Mouse (Mus musculus): ENCODE measurements around the gene Ppp2r3d. TPM values are rescaled to one million over a fixed set of nuclear protein-coding genes. Genes with fewer than 3 reads are reported as not detected.
"Not testable (repeated sequence)": the region's sequence is repeated elsewhere in the genome, so short reads cannot be mapped to it uniquely, and the experiment has no call there.

The Ppp2r3d gene
- 5.4 and 5.9 TPM in 2 replicates for total RNA-seq (2015; ENCODE audit: low replicate concordance)
- total RNA-seq (2017; ENCODE audit: low replicate concordance): 9.6 TPM in 1 of 2 replicates, not detected in the other

DNA sequence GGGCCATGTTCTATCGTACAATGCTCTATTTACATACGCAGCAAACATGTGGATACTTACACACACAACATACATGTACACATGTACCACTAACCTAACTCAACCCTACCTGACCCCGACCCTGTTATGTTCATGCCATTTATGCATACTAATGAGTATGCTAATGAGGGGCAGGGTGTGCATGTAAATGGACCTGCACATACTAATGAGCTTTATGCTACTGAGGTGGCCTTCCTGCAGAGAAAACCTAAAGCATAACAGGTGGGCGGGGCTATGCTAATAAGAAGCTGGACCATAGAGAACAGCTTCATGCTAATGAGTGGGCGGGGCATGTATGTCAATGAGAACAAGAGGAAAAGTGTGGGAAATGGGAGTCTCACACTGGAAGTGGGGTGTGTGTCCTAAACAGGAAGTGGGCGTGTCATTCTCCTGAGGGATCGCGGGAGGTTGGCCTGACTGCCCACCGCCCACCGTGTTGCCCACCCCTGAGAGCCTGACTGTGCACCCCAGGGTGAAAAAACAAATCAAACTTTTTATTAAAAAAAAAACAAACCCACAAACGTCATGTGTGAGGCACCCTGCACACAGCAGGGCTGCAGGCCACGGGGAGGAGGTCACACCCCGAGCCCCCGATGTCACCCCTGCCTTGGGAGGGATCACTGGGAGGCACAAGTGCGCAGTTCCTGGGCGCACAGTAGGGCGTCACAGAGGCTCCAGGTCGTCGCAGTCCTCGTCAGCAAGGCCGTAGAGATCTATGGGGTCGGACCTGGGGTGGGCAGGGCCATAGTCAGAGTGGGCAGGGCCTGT lies at the start of gene Ppp2r3d:
Gene Ppp2r3d (minus strand): TSS at position 803 of the 807 bp plus-strand sequence.
- ATAC-seq (replicated peaks; ENCODE audit: low FRiP score, poor library complexity, severe bottlenecking): no peak

DNA sequence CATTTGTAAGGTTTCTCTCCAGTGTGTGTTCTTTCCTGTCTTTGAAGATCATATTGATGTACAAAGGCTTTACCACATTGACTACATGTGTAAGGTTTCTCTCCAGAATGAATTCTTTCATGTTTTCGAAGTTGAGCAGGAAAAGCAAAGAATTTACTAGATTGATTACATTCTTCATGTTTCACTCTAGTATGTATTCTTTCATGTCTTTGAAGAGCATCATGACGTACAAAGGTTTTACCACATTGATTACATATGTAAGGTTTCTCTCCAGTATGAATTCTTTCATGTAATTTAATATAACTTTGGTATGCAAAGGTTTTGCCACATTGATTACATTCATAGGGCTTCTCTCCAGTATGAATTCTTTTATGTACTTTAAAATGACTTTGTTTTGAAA lies 17.0 kb upstream of the Ppp2r3d start, which contains the start of gene Gm21836:
Gene Gm21836 (minus strand): TSS at position 101 of the 400 bp plus-strand sequence.
- ATAC-seq (replicated peaks; ENCODE audit: low FRiP score, poor library complexity, severe bottlenecking): not testable (repeated sequence)

GRCm38 (mm10) chr9:124480361-124480980 lies 3.8 kb upstream of the Ppp2r3d start:
- ATAC-seq (replicated peaks; ENCODE audit: low FRiP score, poor library complexity, severe bottlenecking): not testable (repeated sequence)

DNA sequence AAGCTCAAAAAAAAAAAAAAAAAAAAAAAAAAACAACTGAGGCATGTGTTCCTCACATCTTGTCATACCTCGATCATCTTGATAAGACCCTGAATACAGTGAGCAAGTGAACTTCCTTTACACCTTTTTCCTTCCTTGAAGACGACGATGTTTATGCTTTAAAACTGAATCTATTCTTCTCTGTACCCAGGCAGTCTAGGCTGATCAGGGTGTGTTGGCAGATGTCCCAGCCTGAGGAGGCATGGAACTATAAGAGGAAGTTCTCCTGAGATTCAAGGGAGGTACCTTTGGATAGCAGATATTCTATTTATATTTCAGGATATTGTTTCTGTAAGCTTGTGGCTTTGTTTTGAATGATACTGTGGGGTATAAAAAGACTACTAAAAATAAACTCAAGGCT lies 1.4 kb upstream of the Ppp2r3d start:
- ATAC-seq (replicated peaks; ENCODE audit: low FRiP score, poor library complexity, severe bottlenecking): no peak

DNA sequence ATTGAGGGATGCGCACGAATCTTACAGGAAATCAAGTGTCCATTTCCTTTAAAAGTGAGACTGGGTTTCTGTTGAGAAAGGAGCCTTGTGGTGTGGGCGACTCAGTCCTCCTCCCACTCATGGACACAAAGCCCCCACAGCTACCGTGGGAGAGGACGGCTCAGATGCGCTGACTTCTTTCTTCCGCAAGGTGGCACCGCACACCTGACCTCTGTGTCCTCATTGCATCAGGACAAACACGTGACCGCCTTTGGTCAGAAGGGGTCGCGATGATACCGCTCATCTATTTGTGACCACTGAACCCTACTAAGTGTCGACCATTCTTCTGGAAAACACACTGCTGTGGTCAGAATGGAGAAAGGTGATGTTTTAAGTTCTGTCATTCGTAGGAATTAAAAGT lies 1.0 kb downstream of the Ppp2r3d start:
- ATAC-seq (replicated peaks; ENCODE audit: low FRiP score, poor library complexity, severe bottlenecking): no peak

- ATAC-seq (replicated peaks; ENCODE audit: low FRiP score, poor library complexity, severe bottlenecking): no peak
Observed at GRCm38 (mm10) chr9:124456572-124456971, 20.1 kb downstream of the Ppp2r3d start.

DNA sequence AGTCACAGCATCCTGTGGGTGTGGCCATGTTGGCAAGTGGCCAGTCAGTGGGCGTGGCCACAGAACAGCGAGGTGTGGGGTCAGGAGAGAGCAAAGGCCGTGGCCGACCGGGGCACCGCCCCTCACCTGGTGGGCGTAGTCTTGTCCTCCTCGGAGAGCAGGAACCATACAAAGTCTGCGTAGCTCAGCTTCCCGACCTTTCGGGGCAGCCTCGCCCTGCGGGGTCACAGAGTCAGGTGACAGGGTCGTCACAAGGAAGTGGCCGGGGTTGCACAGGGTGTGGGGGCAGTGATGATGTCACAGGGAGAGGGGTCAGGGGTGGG lies 34.2 kb downstream of the Ppp2r3d start:
- no peak for ATAC-seq (replicated peaks; ENCODE audit: low FRiP score, poor library complexity, severe bottlenecking)

- 0 out of 2 replicates have a peak, but pooled peaks have one; percentile 39 for ATAC-seq (replicated peaks; ENCODE audit: low FRiP score, poor library complexity, severe bottlenecking)
Observed at GRCm38 (mm10) chr9:124441681-124442532, 34.8 kb downstream of the Ppp2r3d start.

- ATAC-seq (replicated peaks; ENCODE audit: low FRiP score, poor library complexity, severe bottlenecking): no peak
Observed at GRCm38 (mm10) chr9:124440724-124441045, 36.0 kb downstream of the Ppp2r3d start.

- peak; percentile 30; the same call in 1 of the 2 replicates for ATAC-seq (replicated peaks; ENCODE audit: low FRiP score, poor library complexity, severe bottlenecking)
Observed at GRCm38 (mm10) chr9:124439848-124440723, 36.6 kb downstream of the Ppp2r3d start.

- ATAC-seq (replicated peaks; ENCODE audit: low FRiP score, poor library complexity, severe bottlenecking): peak; percentile 39; the same call in 1 of the 2 replicates
Observed at GRCm38 (mm10) chr9:124439403-124439847, 37.3 kb downstream of the Ppp2r3d start.

GRCm38 (mm10) chr9:124438686-124439346 lies 37.9 kb downstream of the Ppp2r3d start:
- no peak; the same call in 1 of the 2 replicates for ATAC-seq (replicated peaks; ENCODE audit: low FRiP score, poor library complexity, severe bottlenecking)

DNA sequence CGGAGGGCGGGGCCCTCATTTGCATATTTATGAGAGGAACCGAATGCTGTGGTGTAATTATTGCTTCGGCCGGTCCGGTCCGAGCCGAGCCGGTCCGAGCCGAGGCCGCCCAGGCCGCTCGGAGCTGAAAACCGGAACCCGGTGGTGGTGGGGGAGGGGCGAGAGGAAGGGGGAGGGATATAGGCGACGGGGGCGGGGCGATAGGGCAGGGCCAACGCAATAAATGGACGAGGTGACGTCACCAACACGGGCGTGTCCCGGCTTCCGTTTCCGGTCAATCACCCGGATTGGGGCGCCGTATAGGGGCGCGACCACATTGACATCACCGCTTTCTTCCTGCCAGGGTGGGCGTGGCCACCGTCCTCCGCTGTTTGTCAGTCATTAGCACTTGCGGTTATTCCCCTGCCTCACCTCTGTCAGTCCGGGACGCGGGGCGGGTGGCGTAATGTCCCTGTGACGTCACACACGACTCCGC lies 51.2 kb downstream of the Ppp2r3d start:
- ATAC-seq (replicated peaks; ENCODE audit: low FRiP score, poor library complexity, severe bottlenecking): no peak

DNA sequence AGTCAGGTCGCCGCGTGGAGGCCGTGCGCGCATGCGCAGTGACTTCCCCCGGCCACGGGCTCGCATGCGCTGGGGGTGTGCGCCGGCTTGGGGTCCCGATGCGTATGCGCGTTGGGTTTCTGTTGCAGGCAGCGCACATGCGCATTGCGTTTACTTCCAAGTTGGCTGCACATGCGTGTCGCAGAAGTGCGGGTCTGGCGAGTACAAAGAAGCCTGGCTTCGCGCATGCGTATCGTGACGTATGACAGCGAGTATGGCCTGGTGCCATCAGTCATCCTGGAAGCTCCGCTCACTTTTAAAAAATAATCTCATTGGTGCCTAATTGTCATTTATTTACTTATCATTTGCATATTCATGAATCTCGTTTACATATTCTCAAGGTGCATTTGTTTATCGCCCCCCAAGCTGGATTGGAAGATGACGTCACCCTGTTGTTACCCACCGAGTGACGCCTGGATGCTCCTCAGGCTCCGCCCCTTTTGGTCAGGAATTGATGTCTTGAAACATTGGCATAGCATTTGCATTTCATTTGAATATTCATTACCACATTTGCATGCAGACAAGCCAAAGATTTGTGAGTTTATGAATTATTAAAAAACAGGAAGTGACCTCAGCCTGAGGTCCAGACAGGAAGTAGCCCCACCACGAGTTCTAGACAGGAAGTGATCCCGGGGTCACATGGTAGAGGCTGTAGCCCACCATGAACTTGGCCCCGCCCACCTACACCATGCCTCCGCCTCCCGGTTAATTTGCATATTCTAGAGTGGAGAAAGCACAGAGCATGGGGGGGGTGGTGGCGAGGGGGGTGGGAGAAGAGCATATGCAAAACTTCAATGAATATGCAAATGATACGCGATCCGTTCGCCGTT lies 51.9 kb downstream of the Ppp2r3d start:
- peak; percentile 44 for ATAC-seq (replicated peaks; ENCODE audit: low FRiP score, poor library complexity, severe bottlenecking)

DNA sequence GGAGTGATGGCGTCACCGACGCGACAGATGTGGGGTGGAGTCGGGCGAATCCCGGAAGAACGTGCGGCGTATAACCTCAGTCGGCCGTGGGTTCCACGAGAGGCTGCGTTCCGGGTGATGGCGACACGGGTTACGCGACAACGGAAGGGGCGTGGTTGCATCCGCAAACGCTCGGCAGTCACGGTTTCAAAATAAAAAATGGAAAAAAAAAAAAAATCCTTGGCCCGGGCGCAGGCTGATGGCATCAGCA lies 52.5 kb downstream of the Ppp2r3d start:
- peak; percentile 47 for ATAC-seq (replicated peaks; ENCODE audit: low FRiP score, poor library complexity, severe bottlenecking)

GRCm38 (mm10) chr9:124423552-124424291 lies 53.0 kb downstream of the Ppp2r3d start:
- ATAC-seq (replicated peaks; ENCODE audit: low FRiP score, poor library complexity, severe bottlenecking): peak; percentile 85

GRCm38 (mm10) chr9:124422900-124423551 lies 53.7 kb downstream of the Ppp2r3d start:
- peak; percentile 59 for ATAC-seq (replicated peaks; ENCODE audit: low FRiP score, poor library complexity, severe bottlenecking)
